Mouse (Mus musculus) heart, postnatal 0 days (tissue): ENCODE measurements around the gene Ntn4. TPM values are rescaled to one million over a fixed set of nuclear protein-coding genes. Genes with fewer than 3 reads are reported as not detected.

Experiments
- ATAC-seq: fragments of 200-750 bp; cut with Nextera tagmentation; 2 replicates; pipeline ENCODE4 v1.8.0; 2017; ENCODE audit warnings: low read depth, moderate number of reproducible peaks, moderate library complexity; ENCODE audit not compliant: insufficient read depth
- DNase-seq: peaks from one replicate; pipeline ENCODE4 v3.0.0-alpha.2; 2016; ENCODE audit warnings: low spot score
- H3K27ac ChIP-seq: fragments of 300-500 bp; sonication (generic); 2 replicates; pipeline ENCODE4 v1.5.1; 2014; ENCODE audit warnings: low read depth, mild to moderate bottlenecking
- H3K27me3 ChIP-seq: fragments of 300-500 bp; sonication (generic); 2 replicates; pipeline ENCODE4 v1.6.1; 2014; ENCODE audit warnings: low read length, mixed read lengths; ENCODE audit not compliant: control insufficient read depth, insufficient read depth
- H3K36me3 ChIP-seq: fragments of 300-500 bp; sonication (generic); replicated peaks from 2 replicates; pipeline ENCODE4 v1.6.1; 2014; ENCODE audit warnings: low read length, mixed read lengths; ENCODE audit not compliant: control insufficient read depth, insufficient read depth
- H3K4me1 ChIP-seq: fragments of 300-500 bp; sonication (generic); 2 replicates; pipeline ENCODE4 v1.6.1; 2014; ENCODE audit warnings: antibody characterized with exemption; ENCODE audit not compliant: control insufficient read depth, insufficient read depth
- H3K4me2 ChIP-seq: fragments of 300-500 bp; sonication (generic); 2 replicates; pipeline ENCODE4 v1.6.1; 2014; ENCODE audit warnings: low read depth, mild to moderate bottlenecking, low read length, moderate library complexity
- H3K4me3 ChIP-seq: fragments of 300-500 bp; sonication (generic); 2 replicates; pipeline ENCODE4 v1.5.1; 2014; ENCODE audit warnings: low read depth, low read length
- H3K9ac ChIP-seq: fragments of 300-500 bp; sonication (generic); replicated peaks from 2 replicates; pipeline ENCODE4 v1.6.1; 2014; ENCODE audit warnings: low read depth, low read length, mixed read lengths
- H3K9me3 ChIP-seq: fragments of 300-500 bp; sonication (generic); replicated peaks from 2 replicates; pipeline ENCODE4 v1.6.1; 2016; ENCODE audit warnings: low read length; ENCODE audit not compliant: control insufficient read depth
- CTCF ChIP-seq: IDR thresholded peaks from 2 replicates; pipeline ENCODE4 v1.5.1; 2016; ENCODE audit warnings: antibody characterized with exemption, control low read depth, low read depth
- EP300 ChIP-seq: IDR thresholded peaks from 2 replicates; pipeline ENCODE4 v1.6.1; 2016; ENCODE audit warnings: antibody characterized with exemption, low read depth
- WGBS: fragments of 180-500 bp; shearing (Covaris S2); extraction: QIAGEN DNeasy Blood & Tissue Kit; methylation state at CpG from one replicate; pipeline ENCODE4 v1.1.7; 2014; 5-methylcytosine and 5-hydroxymethylcytosine counted together
- polyA plus RNA-seq: library from polyadenylated mRNA; unstranded; fragments of >200 nt; fragmentation: Nextera tagmentation; extraction: Ambion mirVana; gene quantifications from 2 replicates; pipeline ENCODE4 v1.2.1, GENCODE M21; 2015
- total RNA-seq: library from RNA; depleted of rRNA; stranded (reverse); fragments of >200 nt; gene quantifications from 2 replicates; pipeline ENCODE4 v1.2.3, GENCODE M21; 2014; ENCODE audit warnings: low replicate concordance

Ntn4 gene
- total and polyA plus RNA-seq, 2 experiments from 2014 or later, result 2.5 to 37.2 TPM

- Histone ChIP-seq H3K4me3 (no peak overlapping the region), H3K9me3 (peaks cover 2% of the 10 kb centered on the region; the same call in 1 of the 2 replicates), H3K36me3 (no peaks in the 10 kb centered on the region), H3K4me1 (no peaks in the 10 kb centered on the region), H3K9ac (no peak overlapping the region), H3K4me2 (no peak overlapping the region), H3K27me3 (no peaks in the 10 kb centered on the region), H3K27ac (no peak overlapping the region)
- ATAC-seq, result no peak
- TF ChIP-seq CTCF, result no peak
- no peak for TF ChIP-seq EP300
- DNase-seq, result no peak
- WGBS, result 91% methylated on average over 1 of the region's 1 CpGs
Observed at GRCm38 (mm10) chr10:93603256-93603655, 37.2 kb upstream of the Ntn4 start.

- WGBS, result 89% methylated on average over 9 of the region's 9 CpGs
- Histone ChIP-seq H3K4me2 (no peak overlapping the region), H3K9ac (no peak overlapping the region), H3K27ac (no peak overlapping the region), H3K27me3 (no peaks in the 10 kb centered on the region), H3K4me3 (no peak overlapping the region), H3K9me3 (peaks cover 16% of the 10 kb centered on the region; the same call in 1 of the 2 replicates), H3K36me3 (no peaks in the 10 kb centered on the region), H3K4me1 (no peaks in the 10 kb centered on the region)
- no peak for ATAC-seq
- TF ChIP-seq CTCF (no peak), EP300 (no peak)
- DNase-seq, result no peak
Observed at GRCm38 (mm10) chr10:93606326-93606725, 34.2 kb upstream of the Ntn4 start.

GRCm38 (mm10) chr10:93608051-93608450 is 32.4 kb upstream of the Ntn4 start:
- Histone ChIP-seq H3K27ac (no peak overlapping the region), H3K9ac (no peak overlapping the region), H3K36me3 (no peaks in the 10 kb centered on the region), H3K4me1 (no peaks in the 10 kb centered on the region), H3K4me2 (no peak overlapping the region), H3K4me3 (no peak overlapping the region), H3K9me3 (peaks cover 16% of the 10 kb centered on the region; the same call in 1 of the 2 replicates), H3K27me3 (no peaks in the 10 kb centered on the region)
- ATAC-seq (no peak), DNase-seq (no peak)
- TF ChIP-seq CTCF (peak; percentile 28), EP300 (no peak)
- WGBS, result 64% methylated on average over 9 of the region's 9 CpGs

- no peak overlapping the region for H3K9ac ChIP-seq
- H3K36me3 ChIP-seq, result no peaks in the 10 kb centered on the region
- peaks cover 16% of the 10 kb centered on the region; the same call in 1 of the 2 replicates for H3K9me3 ChIP-seq
- TF ChIP-seq CTCF, result no peak
- TF ChIP-seq EP300, result no peak
- ATAC-seq (no peak), DNase-seq (no peak)
- no peak overlapping the region for H3K27ac ChIP-seq
- no peaks in the 10 kb centered on the region for H3K4me1 ChIP-seq
- 92% methylated on average over 7 of the region's 7 CpGs for WGBS
- H3K4me3 ChIP-seq, result no peak overlapping the region
- no peaks in the 10 kb centered on the region for H3K27me3 ChIP-seq
- H3K4me2 ChIP-seq, result no peak overlapping the region
Observed at GRCm38 (mm10) chr10:93609236-93609635, 31.2 kb upstream of the Ntn4 start.

- no peak overlapping the region for H3K4me2 ChIP-seq
- H3K9ac ChIP-seq, result no peak overlapping the region
- no peak for DNase-seq
- TF ChIP-seq CTCF (no peak), EP300 (no peak)
- peaks cover 16% of the 10 kb centered on the region; the same call in 1 of the 2 replicates for H3K9me3 ChIP-seq
- ATAC-seq, result no peak
- WGBS, result 94% methylated on average over 1 of the region's 1 CpGs
- H3K27me3 ChIP-seq, result no peaks in the 10 kb centered on the region
- no peaks in the 10 kb centered on the region for H3K4me1 ChIP-seq
- H3K27ac ChIP-seq, result no peak overlapping the region
- no peaks in the 10 kb centered on the region for H3K36me3 ChIP-seq
- no peak overlapping the region for H3K4me3 ChIP-seq
Observed at GRCm38 (mm10) chr10:93610896-93611295, 29.6 kb upstream of the Ntn4 start.

- TF ChIP-seq EP300 (no peak), CTCF (peak; percentile 91)
Observed at GRCm38 (mm10) chr10:93611419-93612007, 29.0 kb upstream of the Ntn4 start.

More at GRCm38 (mm10) chr10:93611419-93612007, 29.0 kb upstream of the Ntn4 start:
- no peaks in the 10 kb centered on the region for H3K36me3 ChIP-seq
- ATAC-seq (no peak), DNase-seq (peak; percentile 62)
- H3K9me3 ChIP-seq, result peaks cover 16% of the 10 kb centered on the region; the same call in 1 of the 2 replicates
- WGBS, result 36% methylated on average over 18 of the region's 18 CpGs
- peak overlapping the region; percentile 15; the same call in 1 of the 2 replicates for H3K4me3 ChIP-seq
- H3K4me2 ChIP-seq, result peak overlapping the region; percentile 38
- H3K27ac ChIP-seq, result no peak overlapping the region
- H3K27me3 ChIP-seq, result no peaks in the 10 kb centered on the region
- H3K4me1 ChIP-seq, result no peaks in the 10 kb centered on the region
- no peak overlapping the region for H3K9ac ChIP-seq
